Mouse (Mus musculus): Measurements from ENCODE around the gene Fv1. TPM values are rescaled to one million over a fixed set of nuclear protein-coding genes. Genes with fewer than 3 reads are reported as not detected.
"Not testable (repeated sequence)": the region's sequence is repeated elsewhere in the genome, so short reads cannot be mapped to it uniquely, and the experiment has no call there.

The Fv1 gene
- 1 to 10 TPM; 7.9 to 8.0 TPM for total RNA-seq (2021)
- long read RNA-seq, experiment 1, result 0 reads
- long read RNA-seq, experiment 2, partial matches to known transcripts, result 0 of 1 reads
- long read RNA-seq, experiment 2, other reads (novel, unspliced or antisense), result 0 of 1 reads

- intact Hi-C loops (cut with DNase I), result no loop called here
- peak; percentile 96 to 99 for DNase-seq (ENCODE audit: low spot score in 2 of 2)
Measured at GRCm38 (mm10) chr4:147868450-147869031, at the start of gene Fv1, which contains the start of gene Miip. TSS of gene Fv1 (plus strand) at chr4:147868979. TSS of gene Miip (minus strand) at chr4:147868816.

- DNase-seq (ENCODE audit: low spot score in 2 of 2); intact Hi-C loops (cut with DNase I): not testable (repeated sequence)
Measured at GRCm38 (mm10) chr4:147819659-147820058, 49.1 kb upstream of the Fv1 start.

- intact Hi-C loops (cut with DNase I); DNase-seq (ENCODE audit: low spot score in 2 of 2): not testable (repeated sequence)
Measured at GRCm38 (mm10) chr4:147821414-147821813, 47.4 kb upstream of the Fv1 start.

GRCm38 (mm10) chr4:147824389-147824788 lies 44.4 kb upstream of the Fv1 start:
- DNase-seq (ENCODE audit: low spot score in 2 of 2), result no peak
- intact Hi-C loops (cut with DNase I), result no loop called here

- DNase-seq (ENCODE audit: low spot score in 2 of 2); intact Hi-C loops (cut with DNase I): not testable (repeated sequence)
Measured at GRCm38 (mm10) chr4:147839282-147839681, 29.5 kb upstream of the Fv1 start.

- DNase-seq (ENCODE audit: low spot score in 2 of 2), result no peak
- intact Hi-C loops (cut with DNase I), result no loop called here
Measured at GRCm38 (mm10) chr4:147842871-147843270, 25.9 kb upstream of the Fv1 start.

- DNase-seq (ENCODE audit: low spot score in 2 of 2), result peak; percentile 81 to 92
- intact Hi-C loops (cut with DNase I), result no loop called here
Measured at GRCm38 (mm10) chr4:147847614-147848583, 20.9 kb upstream of the Fv1 start, which contains the start of gene Zfp933. TSS of gene Zfp933 (minus strand) at chr4:147848366.

- no peak for DNase-seq (ENCODE audit: low spot score in 2 of 2)
- intact Hi-C loops (cut with DNase I), result no loop called here
Measured at GRCm38 (mm10) chr4:147848584-147848991, 20.2 kb upstream of the Fv1 start.

- intact Hi-C loops (cut with DNase I), result no loop called here
- DNase-seq (ENCODE audit: low spot score in 2 of 2), result no peak
Measured at GRCm38 (mm10) chr4:147850776-147851175, 18.0 kb upstream of the Fv1 start.

GRCm38 (mm10) chr4:147862051-147862450 lies 6.7 kb upstream of the Fv1 start:
- DNase-seq (ENCODE audit: low spot score in 2 of 2), result no peak

GRCm38 (mm10) chr4:147865651-147866050 lies 3.1 kb upstream of the Fv1 start:
- intact Hi-C loops (cut with DNase I), result no loop called here
- DNase-seq (ENCODE audit: low spot score in 2 of 2), result no peak

More at GRCm38 (mm10) chr4:147862051-147862450, 6.7 kb upstream of the Fv1 start:
- intact Hi-C loops (cut with DNase I), result no loop called here

GRCm38 (mm10) chr4:147866056-147866455 lies 2.7 kb upstream of the Fv1 start:
- DNase-seq (ENCODE audit: low spot score in 2 of 2), result no peak
- intact Hi-C loops (cut with DNase I), result no loop called here

- DNase-seq (ENCODE audit: low spot score in 2 of 2); intact Hi-C loops (cut with DNase I): not testable (repeated sequence)
Measured at GRCm38 (mm10) chr4:147866793-147867192, 2.0 kb upstream of the Fv1 start.

- peak in 1 of 2 experiments; percentile 41 for DNase-seq (ENCODE audit: low spot score in 2 of 2)
- intact Hi-C loops (cut with DNase I), result no loop called here
Measured at GRCm38 (mm10) chr4:147867563-147868449, 973 bp upstream of the Fv1 start.

- DNase-seq (ENCODE audit: low spot score in 2 of 2), result no peak
- intact Hi-C loops (cut with DNase I), result no loop called here
Measured at GRCm38 (mm10) chr4:147869238-147869637, 459 bp downstream of the Fv1 start.

GRCm38 (mm10) chr4:147875852-147876575 lies 7.2 kb downstream of the Fv1 start:
- intact Hi-C loops (cut with DNase I), result no loop called here
- no peak for DNase-seq (ENCODE audit: low spot score in 2 of 2)

- intact Hi-C loops (cut with DNase I), result no loop called here
- no peak for DNase-seq (ENCODE audit: low spot score in 2 of 2)
Measured at GRCm38 (mm10) chr4:147878537-147878936, 9.8 kb downstream of the Fv1 start.

GRCm38 (mm10) chr4:147879456-147879855 lies 10.7 kb downstream of the Fv1 start:
- intact Hi-C loops (cut with DNase I), result no loop called here
- no peak for DNase-seq (ENCODE audit: low spot score in 2 of 2)

GRCm38 (mm10) chr4:147879865-147880264 lies 11.1 kb downstream of the Fv1 start:
- no peak for DNase-seq (ENCODE audit: low spot score in 2 of 2)
- intact Hi-C loops (cut with DNase I), result no loop called here

Data from left cerebral cortex, postnatal 14 days (tissue).